Mouse (Mus musculus): Measurements from ENCODE around the gene Prkar2a. TPM values are rescaled to one million over a fixed set of nuclear protein-coding genes. Genes with fewer than 3 reads are reported as not detected.

The Prkar2a gene
- polyA plus RNA-seq, 2 experiments: 18.5 to 33.6 TPM

DNA sequence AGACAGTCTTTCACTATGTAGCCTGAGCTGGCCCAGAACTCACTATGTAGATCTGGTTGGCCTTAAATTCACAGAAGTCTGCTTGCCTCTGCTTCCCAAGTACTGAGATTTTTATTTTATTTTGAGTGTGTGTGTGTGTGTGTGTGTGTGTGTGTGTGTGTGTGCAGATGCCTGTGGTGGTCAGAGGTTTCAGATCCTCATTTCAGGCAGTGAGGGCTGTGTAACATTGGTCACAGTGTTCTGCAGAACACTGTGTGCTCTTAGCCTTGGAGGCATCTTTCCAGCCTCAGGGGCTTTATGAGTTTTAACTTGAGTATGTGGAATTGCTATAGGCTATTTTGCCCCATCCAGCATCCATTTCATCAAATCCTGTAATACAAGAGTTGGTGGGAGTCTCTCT is 72.4 kb downstream of the Prkar2a start:
- no peak for TF ChIP-seq POLR2A (IDR thresholded peaks at IDR 0.05; ENCODE audit: borderline replicate concordance, extremely low read depth, insufficient read depth, insufficient read length)
- H3K9me3 ChIP-seq (ENCODE audit: control insufficient read depth, low read length): no peaks in the 10 kb centered on the region

DNA sequence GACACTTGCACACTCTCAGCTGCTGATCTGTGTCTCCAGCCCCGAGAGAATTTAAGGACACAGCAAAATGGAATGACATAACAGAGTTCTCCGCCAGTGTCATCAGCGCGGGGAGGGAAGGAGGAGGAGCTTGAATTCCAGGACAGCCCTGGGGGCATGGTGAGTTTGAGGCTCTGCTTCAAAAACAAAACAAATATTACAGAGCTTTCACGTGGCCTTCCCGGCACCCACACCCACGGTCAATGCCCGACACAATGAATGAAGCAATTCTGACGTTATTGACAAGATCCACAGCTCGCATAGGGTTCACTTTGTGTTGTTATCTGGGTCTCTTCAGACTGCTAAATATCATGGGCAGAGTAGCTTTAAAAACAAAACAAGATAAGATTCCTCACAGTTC is 75.9 kb downstream of the Prkar2a start:
- H3K4me1 ChIP-seq (ENCODE audit: control insufficient read depth, insufficient read depth, low read length): no peaks in the 10 kb centered on the region
- WGBS: 79% methylated on average over 10 of the region's 10 CpGs
- H3K4me2 ChIP-seq (replicated peaks; ENCODE audit: low read depth, low read length, severe bottlenecking): no peak overlapping the region
- no peaks in the 10 kb centered on the region for H3K36me3 ChIP-seq (ENCODE audit: control insufficient read depth, insufficient read depth, low read length)
- DNase-seq (ENCODE audit: low spot score) (no peak), ATAC-seq (ENCODE audit: low FRiP score, low read depth) (no peak)
- no peak for TF ChIP-seq POLR2A (IDR thresholded peaks at IDR 0.05; ENCODE audit: borderline replicate concordance, extremely low read depth, insufficient read depth, insufficient read length)
- no peak overlapping the region for H3K9ac ChIP-seq (ENCODE audit: low read depth, low read length, severe bottlenecking)
- H3K4me3 ChIP-seq (replicated peaks; ENCODE audit: low read length): no peak overlapping the region
- no peaks in the 10 kb centered on the region for H3K27me3 ChIP-seq (ENCODE audit: control insufficient read depth, insufficient read depth, low read length)
- H3K9me3 ChIP-seq (ENCODE audit: control insufficient read depth, low read length): no peaks in the 10 kb centered on the region
- H3K27ac ChIP-seq (replicated peaks; ENCODE audit: low read depth, low read length): no peak overlapping the region

More for the DNA sequence above, 72.4 kb downstream of the Prkar2a start:
- ATAC-seq (ENCODE audit: low FRiP score, low read depth) (no peak), DNase-seq (ENCODE audit: low spot score) (no peak)
- H3K9ac ChIP-seq (ENCODE audit: low read depth, low read length, severe bottlenecking): no peak overlapping the region
- H3K4me2 ChIP-seq (replicated peaks; ENCODE audit: low read depth, low read length, severe bottlenecking): no peak overlapping the region
- H3K36me3 ChIP-seq (ENCODE audit: control insufficient read depth, insufficient read depth, low read length): no peaks in the 10 kb centered on the region
- H3K27me3 ChIP-seq (ENCODE audit: control insufficient read depth, insufficient read depth, low read length): no peaks in the 10 kb centered on the region
- H3K27ac ChIP-seq (replicated peaks; ENCODE audit: low read depth, low read length): no peak overlapping the region
- H3K4me1 ChIP-seq (ENCODE audit: control insufficient read depth, insufficient read depth, low read length): no peaks in the 10 kb centered on the region
- no peak overlapping the region for H3K4me3 ChIP-seq (replicated peaks; ENCODE audit: low read length)

DNA sequence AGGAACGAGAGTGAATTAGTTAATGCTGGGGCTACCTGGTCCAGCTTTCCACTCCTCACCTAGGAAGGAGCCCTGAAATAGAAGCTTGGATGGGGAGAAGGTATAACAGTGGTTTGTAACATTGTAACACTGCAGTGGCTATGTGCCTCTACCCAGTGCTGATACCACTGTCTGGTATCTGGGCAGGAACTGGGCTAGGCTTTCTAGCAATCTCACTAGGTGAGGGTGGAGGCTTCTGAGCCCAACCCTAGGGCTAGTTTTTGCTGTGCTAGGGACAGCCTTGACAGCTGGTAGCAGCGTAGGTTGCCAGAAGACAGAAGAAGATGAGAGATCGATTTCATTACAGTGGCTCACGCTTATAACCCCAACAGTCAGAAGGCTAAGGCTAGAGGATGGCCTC is 87.5 kb downstream of the Prkar2a start:
- DNase-seq (ENCODE audit: low spot score): no peak
- WGBS: 78% methylated on average over 4 of the region's 4 CpGs
- H3K27ac ChIP-seq (replicated peaks; ENCODE audit: low read depth, low read length): no peak overlapping the region
- no peak for ATAC-seq (ENCODE audit: low FRiP score, low read depth)
- no peak overlapping the region for H3K4me3 ChIP-seq (replicated peaks; ENCODE audit: low read length)
- H3K27me3 ChIP-seq (ENCODE audit: control insufficient read depth, insufficient read depth, low read length): no peaks in the 10 kb centered on the region
- H3K9ac ChIP-seq (ENCODE audit: low read depth, low read length, severe bottlenecking): no peak overlapping the region
- no peak for TF ChIP-seq POLR2A (IDR thresholded peaks at IDR 0.05; ENCODE audit: borderline replicate concordance, extremely low read depth, insufficient read depth, insufficient read length)
- H3K36me3 ChIP-seq (ENCODE audit: control insufficient read depth, insufficient read depth, low read length): no peaks in the 10 kb centered on the region
- H3K4me2 ChIP-seq (replicated peaks; ENCODE audit: low read depth, low read length, severe bottlenecking): no peak overlapping the region
- H3K9me3 ChIP-seq (ENCODE audit: control insufficient read depth, low read length): peaks cover 7% of the 10 kb centered on the region; the same call in 1 of the 2 replicates
- H3K4me1 ChIP-seq (ENCODE audit: control insufficient read depth, insufficient read depth, low read length): no peaks in the 10 kb centered on the region

DNA sequence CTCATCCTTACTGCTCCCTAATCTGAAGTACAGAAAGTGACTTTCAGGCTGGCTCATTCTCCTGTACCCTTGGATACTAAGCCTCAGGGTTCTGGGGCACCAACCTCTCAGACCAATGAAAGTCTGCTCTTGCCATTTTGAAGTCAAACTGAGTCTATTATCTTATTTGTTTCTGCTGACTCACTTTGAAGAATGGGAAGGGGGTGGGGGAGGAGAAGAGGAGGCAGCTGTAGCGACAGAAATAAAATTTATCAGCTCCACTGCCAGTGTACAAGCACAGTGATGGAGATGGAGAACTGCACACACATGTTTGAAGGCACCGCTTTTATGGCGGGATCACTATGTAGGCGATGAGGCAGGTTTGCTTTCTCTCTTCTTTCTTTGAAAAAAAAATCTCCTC is 88.2 kb downstream of the Prkar2a start:
- H3K4me1 ChIP-seq (ENCODE audit: control insufficient read depth, insufficient read depth, low read length): no peaks in the 10 kb centered on the region
- ATAC-seq (ENCODE audit: low FRiP score, low read depth): no peak

DNA sequence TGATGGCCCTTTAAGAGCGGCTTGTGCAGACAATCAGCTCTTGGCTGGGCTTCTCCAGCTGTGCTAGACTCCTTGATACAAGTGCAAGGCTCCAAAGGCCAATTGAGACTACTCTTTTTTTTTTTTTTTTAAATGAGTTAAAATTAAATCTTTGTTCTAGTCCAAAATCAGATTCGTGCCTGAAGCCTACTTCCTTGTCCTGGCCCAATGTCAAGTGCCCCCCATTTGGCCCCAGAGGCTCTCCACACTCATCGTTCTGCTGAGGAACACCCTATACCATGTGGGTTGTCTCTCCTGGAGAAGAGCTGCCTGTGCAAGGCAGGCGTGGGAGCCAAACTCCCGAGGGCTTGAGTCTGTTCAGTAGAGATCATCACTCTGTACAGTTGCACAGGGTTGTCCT is 91.8 kb downstream of the Prkar2a start:
- Histone ChIP-seq H3K36me3 (ENCODE audit: control insufficient read depth, insufficient read depth, low read length) (0 out of 2 replicates have a peak, but pooled peaks cover 2% of the 10 kb centered on the region), H3K4me1 (ENCODE audit: control insufficient read depth, insufficient read depth, low read length) (peaks cover 11% of the 10 kb centered on the region), H3K4me3 (replicated peaks; ENCODE audit: low read length) (no peak overlapping the region), H3K4me2 (replicated peaks; ENCODE audit: low read depth, low read length, severe bottlenecking) (no peak overlapping the region), H3K27ac (replicated peaks; ENCODE audit: low read depth, low read length) (no peak overlapping the region), H3K9ac (ENCODE audit: low read depth, low read length, severe bottlenecking) (no peak overlapping the region), H3K9me3 (ENCODE audit: control insufficient read depth, low read length) (no peaks in the 10 kb centered on the region), H3K27me3 (ENCODE audit: control insufficient read depth, insufficient read depth, low read length) (no peaks in the 10 kb centered on the region)
- ATAC-seq (ENCODE audit: low FRiP score, low read depth): no peak
- TF ChIP-seq POLR2A (IDR thresholded peaks at IDR 0.05; ENCODE audit: borderline replicate concordance, extremely low read depth, insufficient read depth, insufficient read length): no peak
- no peak for DNase-seq (ENCODE audit: low spot score)
- WGBS: 59% methylated on average over 5 of the region's 5 CpGs

More for the DNA sequence above, 88.2 kb downstream of the Prkar2a start:
- Histone ChIP-seq H3K27ac (replicated peaks; ENCODE audit: low read depth, low read length) (no peak overlapping the region), H3K27me3 (ENCODE audit: control insufficient read depth, insufficient read depth, low read length) (no peaks in the 10 kb centered on the region), H3K9ac (ENCODE audit: low read depth, low read length, severe bottlenecking) (no peak overlapping the region), H3K4me2 (replicated peaks; ENCODE audit: low read depth, low read length, severe bottlenecking) (no peak overlapping the region), H3K36me3 (ENCODE audit: control insufficient read depth, insufficient read depth, low read length) (no peaks in the 10 kb centered on the region), H3K4me3 (replicated peaks; ENCODE audit: low read length) (no peak overlapping the region), H3K9me3 (ENCODE audit: control insufficient read depth, low read length) (peaks cover 7% of the 10 kb centered on the region; the same call in 1 of the 2 replicates)
- DNase-seq (ENCODE audit: low spot score): no peak
- WGBS: 81% methylated on average over 4 of the region's 4 CpGs
- TF ChIP-seq POLR2A (IDR thresholded peaks at IDR 0.05; ENCODE audit: borderline replicate concordance, extremely low read depth, insufficient read depth, insufficient read length): no peak

DNA sequence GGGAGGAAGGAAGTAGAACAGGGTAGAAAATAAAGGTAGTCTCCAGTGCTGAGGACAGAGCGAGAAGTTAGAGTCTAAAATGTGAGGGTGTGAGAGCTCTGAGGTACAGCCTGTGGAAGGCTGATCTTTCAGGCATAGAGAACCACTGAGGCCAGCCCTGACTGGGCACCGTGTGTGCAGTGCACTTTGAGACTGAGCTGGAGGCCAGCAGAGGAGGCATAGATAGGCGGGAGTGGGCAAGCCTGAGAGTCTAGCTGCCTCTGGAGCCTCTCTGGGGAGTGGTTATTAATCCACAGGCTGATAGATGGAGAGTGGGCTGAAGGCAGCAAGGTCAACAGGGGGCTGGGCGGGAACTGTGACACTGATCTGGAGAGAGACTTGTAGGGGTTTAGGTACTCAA is 92.8 kb downstream of the Prkar2a start:
- Histone ChIP-seq H3K4me2 (replicated peaks; ENCODE audit: low read depth, low read length, severe bottlenecking) (no peak overlapping the region), H3K9me3 (ENCODE audit: control insufficient read depth, low read length) (no peaks in the 10 kb centered on the region), H3K4me1 (ENCODE audit: control insufficient read depth, insufficient read depth, low read length) (peaks cover 14% of the 10 kb centered on the region), H3K27me3 (ENCODE audit: control insufficient read depth, insufficient read depth, low read length) (no peaks in the 10 kb centered on the region), H3K27ac (replicated peaks; ENCODE audit: low read depth, low read length) (no peak overlapping the region), H3K36me3 (ENCODE audit: control insufficient read depth, insufficient read depth, low read length) (0 out of 2 replicates have a peak, but pooled peaks cover 3% of the 10 kb centered on the region), H3K4me3 (replicated peaks; ENCODE audit: low read length) (no peak overlapping the region), H3K9ac (ENCODE audit: low read depth, low read length, severe bottlenecking) (no peak overlapping the region)
- TF ChIP-seq POLR2A (IDR thresholded peaks at IDR 0.05; ENCODE audit: borderline replicate concordance, extremely low read depth, insufficient read depth, insufficient read length): no peak
- ATAC-seq (ENCODE audit: low FRiP score, low read depth): no peak
- no peak for DNase-seq (ENCODE audit: low spot score)
- WGBS: 67% methylated on average over 4 of the region's 4 CpGs
